Mouse (Mus musculus) midbrain, embryonic 16.5 days (tissue): ENCODE data around the gene Opa3. TPM values are rescaled to one million over a fixed set of nuclear protein-coding genes. Genes with fewer than 3 reads are reported as not detected.

ENCODE experiments used
- ATAC-seq: fragments of 200-750 bp; cut with Nextera tagmentation; 2 replicates; pipeline ENCODE4 v1.8.0; 2017; ENCODE audit warnings: moderate TSS enrichment
- H3K27ac ChIP-seq: fragments of 300-500 bp; sonication (generic); 2 replicates; pipeline ENCODE4 v1.5.1; 2014; ENCODE audit warnings: mild to moderate bottlenecking, low read length, mixed read lengths
- H3K27me3 ChIP-seq: fragments of 300-500 bp; sonication (generic); 2 replicates; pipeline ENCODE4 v1.6.1; 2014; ENCODE audit warnings: low read depth, low read length, mixed read lengths; ENCODE audit not compliant: control insufficient read depth, insufficient read depth
- H3K36me3 ChIP-seq: fragments of 300-500 bp; sonication (generic); 2 replicates; pipeline ENCODE4 v1.6.1; 2014; ENCODE audit warnings: mild to moderate bottlenecking, low read length, moderate library complexity, mixed read lengths; ENCODE audit not compliant: control insufficient read depth, insufficient read depth
- H3K4me1 ChIP-seq: fragments of 300-500 bp; sonication (generic); 2 replicates; pipeline ENCODE4 v1.6.1; 2014; ENCODE audit warnings: mild to moderate bottlenecking, low read length, mixed read lengths; ENCODE audit not compliant: control insufficient read depth, insufficient read depth
- H3K4me2 ChIP-seq: fragments of 300-500 bp; sonication (generic); 2 replicates; pipeline ENCODE4 v1.6.1; 2014; ENCODE audit warnings: mild to moderate bottlenecking, low read length, mixed read lengths
- H3K4me3 ChIP-seq: fragments of 300-500 bp; sonication (generic); 2 replicates; pipeline ENCODE4 v1.5.1; 2014; ENCODE audit warnings: low read depth, mild to moderate bottlenecking, low read length, moderate library complexity, mixed read lengths
- H3K9ac ChIP-seq: fragments of 300-500 bp; sonication (generic); 2 replicates; pipeline ENCODE4 v1.6.1; 2014; ENCODE audit warnings: low read depth, low read length, mixed read lengths
- H3K9me3 ChIP-seq: fragments of 300-500 bp; sonication (generic); replicated peaks from 2 replicates; pipeline ENCODE4 v1.6.1; 2014; ENCODE audit warnings: mild to moderate bottlenecking, low read length, mixed read lengths; ENCODE audit not compliant: control insufficient read depth, poor library complexity, severe bottlenecking
- WGBS: fragments of 180-500 bp; shearing (Covaris S2); extraction: QIAGEN DNeasy Blood & Tissue Kit; methylation state at CpG from one replicate; pipeline ENCODE4 v1.1.7; 2014; 5-methylcytosine and 5-hydroxymethylcytosine counted together
- polyA plus RNA-seq: library from polyadenylated mRNA; unstranded; fragments of >200 nt; fragmentation: Nextera tagmentation; extraction: Ambion mirVana; gene quantifications from 2 replicates; pipeline ENCODE4 v1.2.1, GENCODE M21; 2015

The Opa3 gene
- polyA plus RNA-seq, 1 experiment from 2014 or later, result 36.5 TPM

DNA sequence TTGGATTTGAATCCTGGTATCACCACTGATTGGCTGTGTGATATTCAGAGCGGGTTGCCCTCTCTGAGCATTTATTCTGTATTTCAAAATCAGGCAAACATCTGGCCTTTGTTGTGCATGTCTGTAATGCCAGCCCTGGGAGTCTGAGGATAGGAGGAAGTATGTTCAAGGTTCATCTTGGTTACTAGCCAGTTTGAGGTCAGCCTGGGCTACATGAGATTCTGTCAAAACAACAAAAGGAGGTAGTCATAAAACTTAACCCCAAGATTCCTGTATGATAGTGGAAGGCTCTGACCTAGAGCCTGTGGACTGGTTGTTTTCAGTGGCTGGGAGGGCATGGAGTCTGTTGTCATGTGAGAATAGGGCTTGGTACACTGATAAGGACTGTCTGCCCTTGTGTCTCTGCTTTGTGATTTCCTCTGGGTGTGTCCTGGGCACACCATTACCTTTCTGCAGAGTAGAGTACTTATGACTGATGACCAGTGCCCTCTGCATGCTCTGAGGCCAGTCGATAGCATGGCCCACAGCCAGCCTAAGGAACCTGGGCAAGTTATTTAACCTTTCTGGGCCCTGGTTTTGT is 7.0 kb downstream of the Opa3 start:
- H3K36me3 ChIP-seq, result no peaks in the 10 kb centered on the region; the same call in 1 of the 2 replicates
- H3K27me3 ChIP-seq, result no peaks in the 10 kb centered on the region
- no peak overlapping the region for H3K4me3 ChIP-seq
- no peaks in the 10 kb centered on the region for H3K9me3 ChIP-seq
- no peak overlapping the region for H3K27ac ChIP-seq
- no peak overlapping the region for H3K9ac ChIP-seq
- H3K4me1 ChIP-seq, result no peaks in the 10 kb centered on the region
- 91% methylated on average over 2 of the region's 2 CpGs for WGBS
- no peak overlapping the region for H3K4me2 ChIP-seq
- no peak for ATAC-seq

DNA sequence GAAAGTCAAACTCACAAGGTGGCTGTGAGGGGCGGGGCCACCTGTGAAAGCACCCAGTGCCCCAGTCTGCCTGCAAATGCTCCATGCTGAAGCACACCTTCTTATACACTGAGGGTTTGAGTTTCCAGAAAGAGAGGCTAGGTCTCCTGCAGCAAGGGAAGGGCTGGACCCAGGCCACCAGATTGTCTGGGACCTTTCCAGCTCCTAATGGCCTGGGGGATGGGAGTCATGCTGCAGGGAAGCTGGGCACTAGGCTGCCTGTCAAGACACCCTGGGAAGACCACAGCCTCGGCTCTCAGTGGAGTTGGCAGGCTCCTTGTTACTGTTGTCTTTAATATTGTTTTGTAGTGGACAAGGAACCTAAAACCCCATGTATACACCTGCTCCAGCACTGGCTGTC is 8.3 kb downstream of the Opa3 start:
- Histone ChIP-seq H3K36me3 (no peaks in the 10 kb centered on the region), H3K4me2 (no peak overlapping the region), H3K4me1 (no peaks in the 10 kb centered on the region), H3K9ac (no peak overlapping the region), H3K27me3 (no peaks in the 10 kb centered on the region), H3K9me3 (no peaks in the 10 kb centered on the region), H3K4me3 (no peak overlapping the region), H3K27ac (no peak overlapping the region)
- 78% methylated on average over 2 of the region's 2 CpGs for WGBS
- ATAC-seq, result no peak

GRCm38 (mm10) chr7:19238344-19238743 is 10.2 kb downstream of the Opa3 start:
- H3K27me3 ChIP-seq, result no peaks in the 10 kb centered on the region
- H3K4me1 ChIP-seq, result no peaks in the 10 kb centered on the region
- no peak overlapping the region for H3K27ac ChIP-seq
- H3K4me2 ChIP-seq, result no peak overlapping the region
- no peak overlapping the region for H3K4me3 ChIP-seq
- no peak overlapping the region for H3K9ac ChIP-seq
- ATAC-seq, result no peak
- no peaks in the 10 kb centered on the region for H3K36me3 ChIP-seq
- H3K9me3 ChIP-seq, result no peaks in the 10 kb centered on the region
- WGBS, result 97% methylated on average over 4 of the region's 4 CpGs

GRCm38 (mm10) chr7:19239423-19239822 is 11.3 kb downstream of the Opa3 start:
- Histone ChIP-seq H3K4me3 (no peak overlapping the region), H3K27me3 (no peaks in the 10 kb centered on the region), H3K36me3 (no peaks in the 10 kb centered on the region), H3K9me3 (no peaks in the 10 kb centered on the region), H3K27ac (no peak overlapping the region), H3K9ac (no peak overlapping the region), H3K4me2 (no peak overlapping the region), H3K4me1 (no peaks in the 10 kb centered on the region)
- whole genome bisulfite sequencing, result 0% methylated on average over 1 of the region's 1 CpGs
- ATAC-seq, result peak; percentile 92

- Histone ChIP-seq H3K4me1 (no peaks in the 10 kb centered on the region), H3K27me3 (no peaks in the 10 kb centered on the region), H3K27ac (no peak overlapping the region), H3K36me3 (no peaks in the 10 kb centered on the region; the same call in 1 of the 2 replicates), H3K9me3 (no peaks in the 10 kb centered on the region), H3K4me3 (no peak overlapping the region), H3K9ac (no peak overlapping the region), H3K4me2 (no peak overlapping the region)
- WGBS, result 70% methylated on average over 2 of the region's 4 CpGs
- no peak for ATAC-seq
These were observed 11.9 kb downstream of the Opa3 start for GRCm38 (mm10) chr7:19239986-19240385.

- H3K4me1 ChIP-seq, result no peaks in the 10 kb centered on the region
- no peak for ATAC-seq
- H3K9ac ChIP-seq, result no peak overlapping the region
- no peaks in the 10 kb centered on the region for H3K27me3 ChIP-seq
- no peaks in the 10 kb centered on the region for H3K9me3 ChIP-seq
- H3K36me3 ChIP-seq, result peaks cover 7% of the 10 kb centered on the region; the same call in 1 of the 2 replicates
- H3K27ac ChIP-seq, result no peak overlapping the region
- no peak overlapping the region for H3K4me2 ChIP-seq
- WGBS, result 94% methylated on average over 8 of the region's 8 CpGs
- H3K4me3 ChIP-seq, result no peak overlapping the region
These were observed 12.8 kb downstream of the Opa3 start for GRCm38 (mm10) chr7:19240905-19241463.

DNA sequence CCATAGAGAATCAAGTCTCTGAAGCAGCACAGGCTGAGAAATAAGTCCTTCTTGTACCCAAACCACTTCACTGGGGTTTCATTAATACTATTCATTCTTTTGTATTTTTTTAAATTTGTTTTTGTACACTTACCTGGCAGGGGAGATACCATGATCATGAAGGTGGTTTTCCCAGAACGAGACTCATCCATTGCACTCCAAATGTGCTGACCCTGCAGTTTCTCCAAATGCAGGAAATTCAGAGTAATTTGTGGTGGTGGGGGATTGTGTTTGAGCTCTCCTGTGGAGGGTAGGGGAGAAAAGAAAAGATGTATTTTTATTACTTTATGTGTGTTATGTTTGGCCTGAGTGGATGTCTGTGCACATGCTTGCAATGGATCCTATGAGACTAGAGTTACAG is 13.9 kb downstream of the Opa3 start:
- ATAC-seq, result no peak
- Histone ChIP-seq H3K9me3 (no peaks in the 10 kb centered on the region), H3K27me3 (no peaks in the 10 kb centered on the region), H3K4me2 (no peak overlapping the region), H3K4me3 (no peak overlapping the region), H3K36me3 (peaks cover 7% of the 10 kb centered on the region; the same call in 1 of the 2 replicates), H3K27ac (no peak overlapping the region), H3K9ac (no peak overlapping the region), H3K4me1 (no peaks in the 10 kb centered on the region)
- 84% methylated on average over 1 of the region's 1 CpGs for WGBS

DNA sequence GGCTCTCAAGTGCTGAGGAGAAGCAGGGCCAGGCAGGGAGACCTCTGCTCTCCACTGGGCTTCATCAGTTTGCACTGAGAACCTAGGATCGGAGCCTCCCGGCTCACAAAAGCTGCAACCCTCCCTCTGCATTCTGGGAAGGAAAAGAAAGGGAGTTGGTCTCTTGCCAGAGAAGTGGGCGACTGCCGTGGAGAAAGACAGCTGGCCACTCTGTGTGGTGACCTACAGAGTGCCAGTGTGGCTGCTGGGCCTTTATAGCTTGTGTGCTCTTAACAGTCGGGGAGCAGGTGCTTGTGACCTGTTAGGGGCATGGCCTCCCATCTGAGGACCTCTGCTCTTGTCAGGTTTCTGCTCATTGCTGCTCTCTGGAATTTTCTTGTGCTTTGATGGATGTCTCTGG is 15.7 kb downstream of the Opa3 start:
- no peak overlapping the region for H3K27ac ChIP-seq
- H3K4me2 ChIP-seq, result no peak overlapping the region
- no peak overlapping the region for H3K9ac ChIP-seq
- no peak overlapping the region for H3K4me3 ChIP-seq
- H3K4me1 ChIP-seq, result no peaks in the 10 kb centered on the region
- 62% methylated on average over 5 of the region's 5 CpGs for WGBS
- H3K9me3 ChIP-seq, result no peaks in the 10 kb centered on the region
- peaks cover 10% of the 10 kb centered on the region; the same call in 1 of the 2 replicates for H3K36me3 ChIP-seq
- no peaks in the 10 kb centered on the region for H3K27me3 ChIP-seq
- ATAC-seq, result no peak

- Histone ChIP-seq H3K36me3 (peaks cover 10% of the 10 kb centered on the region; the same call in 1 of the 2 replicates), H3K4me2 (no peak overlapping the region), H3K27me3 (no peaks in the 10 kb centered on the region), H3K4me1 (no peaks in the 10 kb centered on the region), H3K4me3 (no peak overlapping the region), H3K9me3 (no peaks in the 10 kb centered on the region), H3K9ac (no peak overlapping the region), H3K27ac (no peak overlapping the region)
- 93% methylated on average over 3 of the region's 3 CpGs for WGBS
- ATAC-seq, result no peak
These were observed 16.9 kb downstream of the Opa3 start for GRCm38 (mm10) chr7:19245083-19245482.
